Mouse (Mus musculus): Measurements from ENCODE around the gene Ralgps1.

- TF ChIP-seq POLR2A (IDR thresholded peaks at IDR 0.05; ENCODE audit: borderline replicate concordance, extremely low read depth, low read depth, low read length) (no peak), CTCF (IDR thresholded peaks at IDR 0.05; ENCODE audit: insufficient read depth, low read length) (no peak)
Observed at GRCm38 (mm10) chr2:33393951-33394635, 22.8 kb upstream of the Ralgps1 start.

Data from lung, adult 2 months (tissue).